Mouse (Mus musculus): Measurements from ENCODE around the gene Frmd4a.

DNA sequence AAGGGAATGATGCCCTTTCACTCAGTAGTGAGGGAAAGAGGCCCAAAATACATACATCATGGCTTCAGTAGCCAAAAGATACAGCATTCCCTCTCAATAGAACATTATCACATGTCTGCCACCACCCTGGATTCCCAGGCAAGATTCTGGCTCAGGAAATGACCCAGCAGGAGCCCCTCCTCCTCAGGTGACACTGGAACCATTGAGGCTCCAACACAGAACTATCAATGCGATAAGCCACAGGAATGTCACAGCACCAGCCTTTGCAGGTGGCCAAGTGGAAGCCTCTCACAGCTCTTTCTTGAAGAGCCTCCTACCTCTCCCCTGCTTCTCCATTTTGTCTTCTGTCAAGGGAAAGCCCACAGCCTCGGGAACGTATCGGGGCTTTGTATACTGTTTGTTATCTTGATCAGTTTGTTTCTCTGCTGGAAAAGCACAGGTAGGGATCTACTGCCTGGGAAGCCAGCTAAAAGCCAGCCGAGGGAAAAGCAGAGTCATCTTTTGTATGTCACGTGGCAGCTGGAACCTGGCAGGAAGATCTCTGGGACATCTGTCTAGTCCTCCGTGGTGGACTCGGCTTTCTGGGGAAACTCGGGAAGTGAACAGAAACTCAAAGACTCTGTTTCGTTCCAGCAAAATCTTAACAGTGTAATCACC is 491.6 kb downstream of the Frmd4a start:
- TF ChIP-seq EP300 (optimal IDR thresholded peaks at IDR 0.05) (no peak), CTCF (IDR thresholded peaks at IDR 0.05; ENCODE audit: low read depth) (no peak)

Data from stomach, postnatal 0 days (tissue).